Mouse (Mus musculus) kidney, postnatal 0 days (tissue): Measurements from ENCODE around the gene Vmn1r196. TPM values are rescaled to one million over a fixed set of nuclear protein-coding genes. Genes with fewer than 3 reads are reported as not detected.

ENCODE experiments used
- ATAC-seq: fragments of 200-750 bp; cut with Nextera tagmentation; replicated peaks from 2 replicates; pipeline ENCODE4 v1.8.0; 2017; ENCODE audit warnings: low read depth, moderate number of reproducible peaks, moderate TSS enrichment, moderate library complexity; ENCODE audit not compliant: low FRiP score
- DNase-seq: peaks from one replicate; pipeline ENCODE4 v3.0.0-alpha.2; 2016; ENCODE audit warnings: low spot score
- H3K27ac ChIP-seq: fragments of 300-500 bp; sonication (generic); 2 replicates; pipeline ENCODE4 v1.5.1; 2014; ENCODE audit warnings: mild to moderate bottlenecking
- H3K27me3 ChIP-seq: fragments of 300-500 bp; sonication (generic); 2 replicates; pipeline ENCODE4 v1.6.1; 2014; ENCODE audit warnings: low read length, mixed read lengths; ENCODE audit not compliant: insufficient read depth
- H3K36me3 ChIP-seq: fragments of 300-500 bp; sonication (generic); 2 replicates; pipeline ENCODE4 v1.6.1; 2014; ENCODE audit warnings: low read length, mixed read lengths; ENCODE audit not compliant: insufficient read depth
- H3K4me1 ChIP-seq: fragments of 300-500 bp; sonication (generic); replicated peaks from 2 replicates; pipeline ENCODE4 v1.6.1; 2014; ENCODE audit warnings: antibody characterized with exemption, low read length, mixed read lengths; ENCODE audit not compliant: insufficient read depth
- H3K4me2 ChIP-seq: fragments of 300-500 bp; sonication (generic); 2 replicates; pipeline ENCODE4 v1.6.1; 2014; ENCODE audit warnings: mild to moderate bottlenecking, low read length, moderate library complexity, mixed read lengths
- H3K4me3 ChIP-seq: fragments of 300-500 bp; sonication (generic); replicated peaks from 2 replicates; pipeline ENCODE4 v1.5.1; 2014; ENCODE audit warnings: low read depth, low read length
- H3K9ac ChIP-seq: fragments of 300-500 bp; sonication (generic); 2 replicates; pipeline ENCODE4 v1.6.1; 2014; ENCODE audit warnings: low read depth, low read length
- H3K9me3 ChIP-seq: fragments of 300-500 bp; sonication (generic); replicated peaks from 2 replicates; pipeline ENCODE4 v1.6.1; 2016; ENCODE audit warnings: low read length, inconsistent platforms, mixed read lengths
- CTCF ChIP-seq: IDR thresholded peaks from 2 replicates; pipeline ENCODE4 v1.5.1; 2016; ENCODE audit warnings: antibody characterized with exemption, low read depth, mild to moderate bottlenecking, moderate library complexity
- WGBS: fragments of 180-500 bp; shearing (Covaris S2); extraction: QIAGEN DNeasy Blood & Tissue Kit; methylation state at CpG from one replicate; pipeline ENCODE4 v1.1.7; 2014; 5-methylcytosine and 5-hydroxymethylcytosine counted together
- polyA plus RNA-seq: library from polyadenylated mRNA; unstranded; fragments of >200 nt; fragmentation: Nextera tagmentation; extraction: Ambion mirVana; gene quantifications from 2 replicates; pipeline ENCODE4 v1.2.1, GENCODE M21; 2015

The Vmn1r196 gene
- polyA plus RNA-seq, 1 experiment from 2014 or later: not detected

- H3K9ac ChIP-seq: no peak overlapping the region
- no peak overlapping the region for H3K4me2 ChIP-seq
- DNase-seq (no peak), ATAC-seq (no peak)
- no peak overlapping the region for H3K4me3 ChIP-seq
- no peak overlapping the region for H3K27ac ChIP-seq
- H3K27me3 ChIP-seq: no peaks in the 10 kb centered on the region
- no peaks in the 10 kb centered on the region for H3K36me3 ChIP-seq
- 85% methylated on average over 2 of the region's 2 CpGs for WGBS
- no peak for TF ChIP-seq CTCF
- no peaks in the 10 kb centered on the region for H3K4me1 ChIP-seq
- H3K9me3 ChIP-seq: no peaks in the 10 kb centered on the region
These were observed 27.6 kb downstream of the Vmn1r196 start for GRCm38 (mm10) chr13:22317366-22317765.

- DNase-seq (no peak), ATAC-seq (no peak)
- Histone ChIP-seq H3K9ac (no peak overlapping the region), H3K9me3 (no peaks in the 10 kb centered on the region), H3K36me3 (no peaks in the 10 kb centered on the region), H3K4me3 (no peak overlapping the region), H3K27ac (no peak overlapping the region), H3K27me3 (no peaks in the 10 kb centered on the region), H3K4me2 (no peak overlapping the region), H3K4me1 (no peaks in the 10 kb centered on the region)
- no peak for TF ChIP-seq CTCF
These were observed 30.4 kb downstream of the Vmn1r196 start for GRCm38 (mm10) chr13:22320091-22320490.

- H3K9ac ChIP-seq: no peak within 1 kb of the TSS
- no peak for TF ChIP-seq CTCF
- no peaks in the 10 kb centered on the region for H3K4me1 ChIP-seq
- H3K4me3 ChIP-seq: no peak within 1 kb of the TSS
- ATAC-seq (no peak), DNase-seq (no peak)
- no peaks in the 10 kb centered on the region for H3K9me3 ChIP-seq
- no peak within 1 kb of the TSS for H3K27ac ChIP-seq
- H3K36me3 ChIP-seq: no peaks in the 10 kb centered on the region
- H3K4me2 ChIP-seq: no peak within 1 kb of the TSS
- no peaks in the 10 kb centered on the region for H3K27me3 ChIP-seq
These were observed 34.6 kb downstream of the Vmn1r196 start, which contains the start of gene Vmn1r197 for GRCm38 (mm10) chr13:22324289-22324688. Vmn1r197 (plus strand) TSS chr13:22324589.

GRCm38 (mm10) chr13:22333269-22333668 lies 43.5 kb downstream of the Vmn1r196 start:
- 71% methylated on average over 2 of the region's 2 CpGs for WGBS
- H3K27ac ChIP-seq: no peak overlapping the region

GRCm38 (mm10) chr13:22335565-22335964 lies 45.8 kb downstream of the Vmn1r196 start:
- Histone ChIP-seq H3K36me3 (no peaks in the 10 kb centered on the region), H3K9ac (no peak overlapping the region), H3K4me3 (no peak overlapping the region), H3K9me3 (no peaks in the 10 kb centered on the region), H3K4me2 (no peak overlapping the region), H3K27me3 (no peaks in the 10 kb centered on the region), H3K4me1 (no peaks in the 10 kb centered on the region), H3K27ac (no peak overlapping the region)
- WGBS: 92% methylated on average over 1 of the region's 1 CpGs
- TF ChIP-seq CTCF: no peak
- ATAC-seq: no peak
- no peak for DNase-seq

More at GRCm38 (mm10) chr13:22333269-22333668, 43.5 kb downstream of the Vmn1r196 start:
- no peak for TF ChIP-seq CTCF
- no peak overlapping the region for H3K4me2 ChIP-seq
- no peaks in the 10 kb centered on the region for H3K27me3 ChIP-seq
- H3K9me3 ChIP-seq: no peaks in the 10 kb centered on the region
- H3K4me3 ChIP-seq: no peak overlapping the region
- ATAC-seq (no peak), DNase-seq (no peak)
- H3K4me1 ChIP-seq: no peaks in the 10 kb centered on the region
- no peaks in the 10 kb centered on the region for H3K36me3 ChIP-seq
- H3K9ac ChIP-seq: no peak overlapping the region

Other genes with a start within 250 kb of the Vmn1r196 start
- gene Hist1h4i, start 248.6 kb upstream of the Vmn1r196 start, polyA plus RNA-seq: 15.3 and 17.2 TPM in 2 replicates
- gene Hist1h2ag, start 247.0 kb upstream of the Vmn1r196 start, polyA plus RNA-seq: 33.8 and 48.4 TPM in 2 replicates
- gene Hist1h2bj, start 246.7 kb upstream of the Vmn1r196 start, polyA plus RNA-seq: 8.5 and 10.2 TPM in 2 replicates
- not detected in 2 replicates for gene Vmn1r188, start 205.5 kb upstream of the Vmn1r196 start, polyA plus RNA-seq
- gene Vmn1r189, start 184.1 kb upstream of the Vmn1r196 start, polyA plus RNA-seq: not detected in 2 replicates
- gene Vmn1r191, start 106.0 kb upstream of the Vmn1r196 start, polyA plus RNA-seq: not detected in 2 replicates
- gene Vmn1r192, start 98.8 kb upstream of the Vmn1r196 start, polyA plus RNA-seq: not detected in 2 replicates
- not detected in 2 replicates for gene Vmn1r193, start 66.8 kb upstream of the Vmn1r196 start, polyA plus RNA-seq
- not detected in 2 replicates for gene Vmn1r194, start 45.7 kb upstream of the Vmn1r196 start, polyA plus RNA-seq
- not detected in 2 replicates for gene Vmn1r195, start 19.4 kb upstream of the Vmn1r196 start, polyA plus RNA-seq
- not detected in 2 replicates for gene Vmn1r197, start 34.7 kb downstream of the Vmn1r196 start, polyA plus RNA-seq
- not detected in 2 replicates for gene Vmn1r198, start 60.4 kb downstream of the Vmn1r196 start, polyA plus RNA-seq
- not detected in 2 replicates for gene Vmn1r199, start 89.9 kb downstream of the Vmn1r196 start, polyA plus RNA-seq
- not detected in 2 replicates for gene Vmn1r200, start 100.5 kb downstream of the Vmn1r196 start, polyA plus RNA-seq
- not detected in 2 replicates for gene Vmn1r201, start 182.0 kb downstream of the Vmn1r196 start, polyA plus RNA-seq
- not detected in 2 replicates for gene Vmn1r202, start 215.5 kb downstream of the Vmn1r196 start, polyA plus RNA-seq
- gene Vmn1r203, start 228.2 kb downstream of the Vmn1r196 start, polyA plus RNA-seq: not detected in 2 replicates